Mouse (Mus musculus): ENCODE measurements around the gene Rpusd3.
A peak's percentile ranks its signal among the peaks of the same experiment; 100 is the strongest.

Gene Rpusd3

DNA sequence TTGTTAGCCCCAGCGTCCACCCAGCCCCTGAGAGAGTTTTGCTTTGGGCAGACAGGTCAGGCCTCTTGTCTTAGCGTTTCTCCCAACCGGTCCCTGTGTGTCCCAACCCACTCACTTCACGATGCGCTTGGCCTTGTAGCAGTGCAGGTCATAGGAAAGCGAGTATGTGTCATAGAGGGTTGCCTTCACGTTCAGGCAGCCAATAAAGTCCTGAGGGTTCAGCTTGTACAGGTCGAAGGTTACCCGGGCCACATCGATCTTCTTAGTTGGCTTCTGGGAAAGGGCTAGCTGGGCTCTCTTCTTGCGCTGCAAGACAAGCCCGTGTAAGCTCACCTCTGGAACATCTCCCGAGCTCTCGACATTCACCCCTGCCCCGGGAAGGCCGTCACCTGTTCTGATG, 8.9 kb upstream of the Rpusd3 start:
- no peak for DNase-seq

DNA sequence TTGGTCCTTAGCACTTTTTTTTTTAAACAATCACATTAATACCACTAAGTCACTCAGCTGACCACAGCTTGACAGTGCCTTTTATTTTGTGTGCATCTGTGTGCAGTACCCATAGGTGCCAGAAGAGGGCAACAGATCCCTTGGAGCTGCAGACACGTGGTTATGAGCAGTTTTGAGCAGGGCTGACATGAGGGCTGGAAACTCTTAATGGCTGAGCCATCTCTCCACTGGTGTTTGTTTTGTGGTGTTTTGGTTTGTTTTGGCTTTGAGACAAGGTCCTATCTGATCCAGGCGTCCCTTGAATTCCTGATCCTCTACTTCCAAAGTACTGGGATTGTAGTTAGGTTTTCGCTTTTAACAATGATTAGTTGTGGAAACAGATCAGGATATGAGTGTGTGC, 8.3 kb upstream of the Rpusd3 start:
- peak; percentile 80 for DNase-seq

GRCm38 (mm10) chr6:113426696-113427095, 7.6 kb upstream of the Rpusd3 start:
- DNase-seq: no peak

DNA sequence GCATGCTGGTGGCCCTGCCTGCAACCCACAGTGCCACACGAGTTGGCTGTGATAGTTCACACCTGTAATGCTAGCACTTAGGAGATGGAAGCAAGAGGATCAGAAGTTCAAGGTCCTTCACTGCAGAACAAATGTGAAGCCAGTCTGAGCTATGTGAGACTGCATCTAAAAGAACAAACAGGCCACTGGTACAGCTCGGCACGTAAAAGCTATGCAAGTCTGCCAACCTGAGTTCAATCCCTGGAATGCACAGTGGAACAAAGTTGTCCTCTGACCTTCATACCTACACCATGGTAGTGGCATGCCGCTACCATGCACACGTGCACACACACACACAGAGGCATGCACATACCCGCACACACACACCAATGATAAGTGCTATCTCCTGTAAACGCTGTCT, 5.0 kb upstream of the Rpusd3 start:
- DNase-seq: no peak

GRCm38 (mm10) chr6:113423000-113423399, 3.9 kb upstream of the Rpusd3 start:
- DNase-seq: no peak

DNA sequence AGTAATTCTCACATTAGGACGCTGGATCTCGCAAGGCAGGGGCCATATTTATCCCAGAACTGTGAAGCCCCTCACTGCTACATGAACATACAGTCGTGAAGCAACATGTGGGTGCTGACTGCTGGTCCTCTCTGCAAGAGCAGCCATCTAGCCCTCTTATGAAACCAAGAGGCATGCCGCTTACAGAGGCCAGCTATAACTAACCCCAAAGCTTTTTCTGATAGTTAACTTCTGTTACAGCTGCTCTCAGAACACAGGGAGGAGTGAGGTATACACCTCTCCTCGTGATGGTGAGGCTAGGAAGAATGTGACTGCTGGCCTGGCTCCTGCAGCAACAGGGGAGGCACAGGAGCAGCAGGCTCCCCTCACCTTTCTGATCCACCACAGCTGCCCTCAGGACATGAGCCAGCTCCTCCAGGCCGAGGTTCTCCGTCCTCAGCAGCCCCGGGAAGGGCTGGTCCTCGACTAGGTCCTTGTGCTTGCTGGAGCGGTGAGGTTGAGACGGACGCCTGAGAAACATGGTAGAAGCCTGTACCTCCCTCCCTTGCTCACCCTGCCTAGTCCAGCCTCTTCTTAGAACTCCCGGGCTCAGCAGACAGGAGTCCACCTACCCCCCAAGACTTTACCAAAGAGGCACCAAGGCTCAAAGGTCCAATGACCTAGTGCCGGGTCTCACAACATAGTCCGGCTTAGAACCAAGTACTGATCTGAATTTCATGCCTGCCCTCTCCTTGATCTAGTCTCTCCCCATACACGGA, 520 bp downstream of the Rpusd3 start:
- peak; percentile 52 for DNase-seq

GRCm38 (mm10) chr6:113416416-113416815, 2.7 kb downstream of the Rpusd3 start:
- DNase-seq: no peak

GRCm38 (mm10) chr6:113410001-113410400, 9.1 kb downstream of the Rpusd3 start:
- DNase-seq: no peak

DNA sequence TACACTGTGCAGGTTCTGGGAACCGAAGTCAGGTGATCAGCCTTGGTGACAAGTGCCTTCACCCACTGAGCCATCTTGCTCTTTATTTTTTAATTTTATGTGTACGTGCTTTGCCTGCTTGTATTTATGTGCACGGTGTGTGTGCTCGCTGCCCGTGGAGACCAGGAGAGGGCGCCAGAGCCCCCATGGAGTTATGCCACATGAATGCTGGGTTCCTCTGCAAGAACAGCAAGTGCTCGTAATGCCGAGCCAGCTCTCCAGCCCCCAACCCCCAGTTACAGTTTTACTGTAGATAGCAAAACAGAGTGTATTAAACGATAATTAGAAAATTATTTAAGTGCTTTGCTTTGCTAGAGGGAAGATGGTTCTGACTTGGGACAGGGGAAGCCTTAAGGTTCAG, 12.5 kb downstream of the Rpusd3 start:
- peak; percentile 61 for DNase-seq

DNA sequence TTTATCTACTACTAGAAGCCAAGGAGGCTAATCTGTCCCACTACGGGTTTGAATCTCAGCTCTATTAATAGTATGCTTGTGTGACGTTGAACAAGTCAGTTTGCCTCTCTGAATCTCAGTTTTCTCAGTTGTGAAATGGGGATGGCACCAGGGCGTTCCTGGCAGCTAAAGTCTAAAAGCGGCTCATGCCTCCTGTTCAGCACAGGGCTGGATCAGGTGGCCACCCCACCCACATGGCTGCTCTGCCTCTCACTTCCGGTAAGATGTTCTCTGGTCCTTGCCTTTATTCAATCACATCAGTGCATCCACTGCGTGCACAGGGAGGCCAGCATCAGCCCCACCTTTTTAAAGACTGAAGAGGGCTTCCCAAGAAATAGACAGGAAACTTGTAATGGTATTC, 13.7 kb downstream of the Rpusd3 start:
- no peak for DNase-seq

DNA sequence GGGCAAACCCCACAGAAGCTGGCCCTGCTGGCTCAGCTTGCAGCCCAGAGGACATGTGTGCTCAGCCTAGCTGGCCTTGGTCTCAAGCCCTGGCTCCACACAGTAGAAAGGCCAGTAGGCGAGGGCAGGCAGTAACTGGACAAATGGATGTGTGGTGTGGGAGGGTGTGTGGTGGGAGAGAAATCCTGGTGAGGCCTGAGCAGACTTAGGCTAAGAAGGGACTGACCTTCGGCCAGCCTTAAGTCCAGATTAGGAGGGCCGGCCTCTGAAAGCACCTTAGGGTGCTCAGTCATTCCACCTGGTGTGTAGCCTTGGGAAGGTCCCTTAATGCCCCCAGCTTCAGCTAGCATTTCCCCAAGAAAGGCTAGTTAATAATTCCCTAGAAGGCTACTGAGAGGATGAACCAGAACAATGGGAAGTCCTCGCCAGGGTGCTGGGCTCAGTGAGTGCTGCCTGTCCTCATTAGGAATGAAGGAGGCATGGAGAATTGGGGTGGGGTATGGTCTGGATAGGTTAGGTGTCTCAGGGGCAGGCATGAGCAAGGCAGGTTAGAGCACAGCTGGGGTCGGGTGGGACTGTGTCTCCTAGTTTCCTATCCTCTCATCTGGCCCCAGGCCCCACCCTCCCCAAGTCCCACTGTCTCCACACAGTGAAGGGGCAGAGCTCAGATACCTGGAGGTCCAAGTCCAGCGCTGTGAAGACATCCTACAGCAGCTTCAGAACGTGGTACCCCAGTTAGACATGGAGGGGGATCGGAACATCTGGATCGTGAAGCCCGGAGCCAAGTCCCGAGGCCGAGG, 14.3 kb downstream of the Rpusd3 start:
- DNase-seq: no peak

DNA sequence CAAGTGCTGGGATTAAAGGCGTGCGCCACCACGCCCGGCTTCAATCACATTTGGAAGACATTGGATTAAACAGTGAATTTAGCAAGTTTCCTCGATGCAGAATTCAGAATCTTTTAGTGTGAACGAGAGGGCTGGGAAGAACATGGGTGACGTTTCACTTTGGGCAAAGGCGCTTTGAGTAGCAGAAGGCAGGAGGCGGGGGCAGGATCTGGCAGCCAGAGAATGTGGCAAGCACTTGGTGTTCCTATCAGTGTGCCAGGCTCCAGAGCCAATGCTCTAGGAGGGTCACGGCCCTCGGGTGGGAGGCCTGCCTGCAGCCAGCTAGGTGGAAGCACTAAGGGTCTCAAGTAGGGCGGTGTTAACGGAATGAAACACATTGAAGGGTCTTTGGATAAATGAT, 17.0 kb downstream of the Rpusd3 start:
- no peak for DNase-seq

GRCm38 (mm10) chr6:113396270-113397030, 22.7 kb downstream of the Rpusd3 start:
- no peak for DNase-seq

DNA sequence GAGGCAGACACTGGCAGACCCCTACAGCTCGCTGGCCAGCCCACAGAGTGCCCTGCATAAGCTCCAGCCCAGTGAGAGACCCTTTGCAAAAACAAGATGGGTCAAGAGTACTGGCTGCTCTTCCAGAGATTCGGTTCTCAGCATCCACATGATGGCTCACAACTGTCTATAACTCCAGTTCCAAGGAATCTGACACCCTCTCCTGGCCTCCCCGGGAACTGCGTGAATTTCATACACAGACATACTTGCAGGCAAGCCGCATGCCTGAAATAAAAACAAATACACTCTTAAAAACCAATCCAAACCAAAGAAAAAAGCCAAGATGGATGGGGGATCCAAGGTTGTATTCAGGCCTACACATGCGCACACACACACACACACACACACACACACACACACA, 23.6 kb downstream of the Rpusd3 start:
- no peak for DNase-seq

- DNase-seq: no peak
These were observed 24.3 kb downstream of the Rpusd3 start for GRCm38 (mm10) chr6:113394811-113395210.

DNA sequence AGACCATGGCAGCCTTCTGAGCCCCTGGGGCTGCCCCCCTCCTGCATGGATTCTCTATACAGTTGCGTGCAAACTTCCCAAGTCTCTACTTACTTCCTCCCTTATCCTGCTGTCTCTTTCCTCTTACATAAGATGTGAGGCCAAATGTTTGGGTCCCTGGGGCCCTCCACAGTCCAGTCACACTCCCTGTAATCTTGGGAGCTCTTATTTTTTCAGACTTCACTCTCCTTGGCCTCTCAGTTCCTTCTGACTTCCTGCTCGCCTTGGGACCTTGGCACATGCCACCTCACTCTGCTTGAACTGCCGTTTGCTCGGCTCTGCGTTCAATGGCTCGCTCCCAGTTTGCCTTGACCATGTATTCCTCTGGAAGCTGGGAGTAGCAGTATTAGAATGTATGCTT, 25.2 kb downstream of the Rpusd3 start:
- DNase-seq: no peak

GRCm38 (mm10) chr6:113392387-113393071, 26.6 kb downstream of the Rpusd3 start:
- peak; percentile 31 for DNase-seq

GRCm38 (mm10) chr6:113392015-113392386, 27.1 kb downstream of the Rpusd3 start:
- no peak for DNase-seq

DNA sequence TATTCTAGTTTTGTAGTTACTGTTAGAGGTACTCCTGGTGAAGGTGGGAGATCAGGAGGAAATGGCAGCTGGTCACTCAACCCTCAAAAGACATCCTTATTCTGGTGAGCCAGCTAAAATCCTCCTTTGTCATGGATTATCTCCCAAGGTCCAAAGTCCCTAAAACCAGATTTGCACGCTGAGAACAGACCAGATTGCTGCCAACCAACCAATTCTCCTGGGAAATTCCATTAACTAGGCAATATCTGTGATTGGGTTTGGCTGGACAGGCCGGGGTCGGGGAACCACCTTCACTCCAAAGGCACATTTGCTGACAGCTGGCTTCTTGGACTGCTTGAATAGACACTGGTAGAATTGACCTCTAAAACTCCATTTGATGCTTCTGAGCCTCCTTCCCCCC, 28.4 kb downstream of the Rpusd3 start:
- no peak for DNase-seq

DNA sequence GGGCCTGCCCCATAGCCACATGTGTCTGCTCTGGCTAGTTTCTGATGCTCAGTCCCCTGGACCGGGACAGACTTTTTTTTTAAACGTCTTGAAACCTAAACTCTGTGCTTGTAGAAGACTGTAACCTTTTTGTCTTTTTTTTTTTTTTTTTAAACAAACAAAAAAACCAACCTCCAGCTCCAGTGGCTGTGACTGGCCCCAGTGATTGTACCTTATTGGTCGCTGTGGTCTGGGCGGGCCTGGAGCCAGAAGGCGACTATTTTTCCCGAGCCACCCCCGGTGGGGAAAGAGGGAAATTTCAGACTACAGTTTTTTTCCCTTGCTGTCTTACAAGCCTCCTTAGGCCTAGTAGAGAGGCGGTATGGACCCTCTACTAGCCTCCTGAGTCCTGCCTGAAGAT, 30.2 kb downstream of the Rpusd3 start, which contains the start of gene Ttll3:
TSS of gene Ttll3 (plus strand) at position 301 of the 400 bp plus-strand sequence.
- no peak for DNase-seq

DNA sequence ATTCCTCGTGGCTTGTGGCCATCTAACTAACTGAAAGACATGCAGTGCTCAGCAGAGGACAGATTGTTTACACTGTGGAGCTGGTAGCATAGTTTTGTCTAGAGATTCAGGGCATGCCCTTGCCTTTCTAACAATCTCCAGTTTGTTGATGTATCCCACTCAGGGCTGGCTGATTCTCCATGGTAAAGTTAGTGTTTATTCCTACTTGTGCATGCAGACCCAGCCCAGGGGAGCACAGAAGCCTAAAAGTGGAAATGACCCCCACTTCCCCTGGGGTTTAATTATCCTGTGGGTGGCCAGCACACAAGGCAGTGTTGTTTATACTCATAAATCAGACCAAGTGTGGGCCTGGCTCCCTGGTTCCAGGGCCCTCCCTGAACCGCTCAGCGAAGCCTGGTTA, 33.1 kb downstream of the Rpusd3 start:
- DNase-seq: no peak

DNA sequence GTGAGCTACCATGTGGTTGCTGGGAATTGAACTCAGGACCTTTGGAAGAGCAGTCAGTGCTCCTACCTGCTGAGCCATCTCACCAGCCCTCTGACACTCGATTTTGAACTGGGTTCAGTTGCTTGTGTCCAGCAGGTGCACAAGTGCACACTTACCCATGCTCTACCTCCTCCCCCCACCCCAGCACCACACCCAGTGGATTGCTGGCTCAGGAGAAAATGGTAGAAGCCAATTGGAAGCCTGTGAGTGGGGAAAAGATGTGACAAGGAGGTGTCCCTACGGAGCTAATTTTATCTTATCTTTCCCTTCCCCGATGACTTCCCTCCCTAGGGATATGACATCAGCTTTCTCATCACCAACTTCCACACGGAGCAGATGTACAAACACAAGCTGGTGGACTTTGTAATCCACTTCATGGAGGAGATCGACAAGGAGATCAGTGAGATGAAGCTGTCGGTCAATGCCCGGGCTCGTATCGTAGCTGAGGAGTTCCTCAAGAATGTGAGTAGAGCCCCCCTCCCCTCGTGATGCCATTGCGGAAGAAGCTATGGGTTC, 33.9 kb downstream of the Rpusd3 start:
- DNase-seq: no peak

Measured in thymus, postnatal 4 days (tissue).